Mouse (Mus musculus) liver, embryonic 15.5 days (tissue): ENCODE results near the gene Zfp651. TPM values are rescaled to one million over a fixed set of nuclear protein-coding genes. Genes with fewer than 3 reads are reported as not detected.

Source experiments
- ATAC-seq: fragments of 200-750 bp; cut with Nextera tagmentation; 2 replicates; pipeline ENCODE4 v1.8.0; 2017; ENCODE audit warnings: moderate number of reproducible peaks, mild to moderate bottlenecking, moderate library complexity; ENCODE audit not compliant: insufficient read depth
- H3K27ac ChIP-seq: fragments of 300-500 bp; sonication (generic); replicated peaks from 2 replicates; pipeline ENCODE4 v1.5.1; 2015; ENCODE audit warnings: mild to moderate bottlenecking, inconsistent platforms
- H3K27me3 ChIP-seq: fragments of 300-500 bp; sonication (generic); 2 replicates; pipeline ENCODE4 v1.6.1; 2015; ENCODE audit warnings: mild to moderate bottlenecking, inconsistent platforms
- H3K36me3 ChIP-seq: fragments of 300-500 bp; sonication (generic); replicated peaks from 2 replicates; pipeline ENCODE4 v1.6.1; 2015; ENCODE audit warnings: moderate library complexity, mild to moderate bottlenecking, inconsistent platforms
- H3K4me1 ChIP-seq: fragments of 300-500 bp; sonication (generic); replicated peaks from 2 replicates; pipeline ENCODE4 v1.6.1; 2015; ENCODE audit warnings: inconsistent platforms
- H3K4me2 ChIP-seq: fragments of 300-500 bp; sonication (generic); 2 replicates; pipeline ENCODE4 v1.6.1; 2015; ENCODE audit warnings: moderate library complexity, mild to moderate bottlenecking, inconsistent platforms
- H3K4me3 ChIP-seq: fragments of 300-500 bp; sonication (generic); replicated peaks from 2 replicates; pipeline ENCODE4 v1.5.1; 2015; ENCODE audit warnings: mild to moderate bottlenecking, inconsistent platforms
- H3K9ac ChIP-seq: fragments of 300-500 bp; sonication (generic); 2 replicates; pipeline ENCODE4 v1.6.1; 2015; ENCODE audit warnings: moderate library complexity, mild to moderate bottlenecking, inconsistent platforms
- H3K9me3 ChIP-seq: fragments of 300-500 bp; sonication (generic); replicated peaks from 2 replicates; pipeline ENCODE4 v1.6.1; 2016; ENCODE audit warnings: inconsistent platforms
- WGBS: fragments of 180-500 bp; shearing (Covaris S2); methylation state at CpG from one replicate; pipeline ENCODE4 v1.1.7; 2015; ENCODE audit warnings: mixed read lengths; ENCODE audit not compliant: insufficient replicate concordance; 5-methylcytosine and 5-hydroxymethylcytosine counted together
- polyA plus RNA-seq: library from polyadenylated mRNA; unstranded; fragments of >200 nt; fragmentation: Nextera tagmentation; extraction: Ambion mirVana; gene quantifications from 2 replicates; pipeline ENCODE4 v1.2.1, GENCODE M21; 2015

The Zfp651 gene
- polyA plus RNA-seq, 1 experiment from 2014 or later, result 1.6 TPM

GRCm38 (mm10) chr9:121744051-121744450 lies 15.1 kb upstream of the Zfp651 start:
- WGBS, result 62% methylated on average over 8 of the region's 8 CpGs
- Histone ChIP-seq H3K4me3 (no peak overlapping the region), H3K4me1 (no peaks in the 10 kb centered on the region), H3K27ac (no peak overlapping the region), H3K27me3 (no peaks in the 10 kb centered on the region), H3K4me2 (no peak overlapping the region), H3K36me3 (peaks cover 87% of the 10 kb centered on the region), H3K9ac (no peak overlapping the region), H3K9me3 (no peaks in the 10 kb centered on the region)
- no peak for ATAC-seq

GRCm38 (mm10) chr9:121752774-121753173 lies 6.4 kb upstream of the Zfp651 start:
- H3K27ac ChIP-seq, result no peak overlapping the region
- H3K27me3 ChIP-seq, result peaks cover 1% of the 10 kb centered on the region
- ATAC-seq, result no peak
- no peak overlapping the region for H3K4me2 ChIP-seq
- no peak overlapping the region for H3K9ac ChIP-seq
- no peak overlapping the region for H3K4me3 ChIP-seq
- H3K9me3 ChIP-seq, result no peaks in the 10 kb centered on the region
- no peaks in the 10 kb centered on the region for H3K4me1 ChIP-seq
- peaks cover 87% of the 10 kb centered on the region for H3K36me3 ChIP-seq
- 90% methylated on average over 9 of the region's 9 CpGs for WGBS

- no peak overlapping the region for H3K4me2 ChIP-seq
- H3K4me1 ChIP-seq, result peaks cover 15% of the 10 kb centered on the region; the same call in 1 of the 2 replicates
- peaks cover 20% of the 10 kb centered on the region for H3K27me3 ChIP-seq
- H3K36me3 ChIP-seq, result peaks cover 69% of the 10 kb centered on the region
- no peak overlapping the region for H3K27ac ChIP-seq
- no peaks in the 10 kb centered on the region for H3K9me3 ChIP-seq
- no peak overlapping the region for H3K4me3 ChIP-seq
- H3K9ac ChIP-seq, result no peak overlapping the region
- no peak for ATAC-seq
- 76% methylated on average over 3 of the region's 3 CpGs for WGBS
These were observed 4.5 kb upstream of the Zfp651 start for GRCm38 (mm10) chr9:121754624-121755023.

GRCm38 (mm10) chr9:121756785-121757184 lies 2.3 kb upstream of the Zfp651 start:
- Histone ChIP-seq H3K9ac (no peak overlapping the region), H3K27ac (no peak overlapping the region), H3K4me2 (no peak overlapping the region), H3K4me1 (peaks cover 25% of the 10 kb centered on the region; the same call in 1 of the 2 replicates), H3K4me3 (no peak overlapping the region), H3K27me3 (peaks cover 42% of the 10 kb centered on the region), H3K9me3 (no peaks in the 10 kb centered on the region), H3K36me3 (peaks cover 47% of the 10 kb centered on the region)
- 68% methylated on average over 3 of the region's 3 CpGs for WGBS
- no peak for ATAC-seq

GRCm38 (mm10) chr9:121757432-121757831 lies 1.7 kb upstream of the Zfp651 start:
- H3K36me3 ChIP-seq, result peaks cover 41% of the 10 kb centered on the region
- H3K4me2 ChIP-seq, result no peak overlapping the region
- ATAC-seq, result no peak
- no peak overlapping the region for H3K27ac ChIP-seq
- H3K4me3 ChIP-seq, result no peak overlapping the region
- peaks cover 47% of the 10 kb centered on the region for H3K27me3 ChIP-seq
- 15% methylated on average over 3 of the region's 3 CpGs for WGBS
- H3K9me3 ChIP-seq, result no peaks in the 10 kb centered on the region
- no peak overlapping the region for H3K9ac ChIP-seq
- peaks cover 25% of the 10 kb centered on the region; the same call in 1 of the 2 replicates for H3K4me1 ChIP-seq

GRCm38 (mm10) chr9:121757835-121758814 lies 1.0 kb upstream of the Zfp651 start:
- peaks cover 47% of the 10 kb centered on the region for H3K27me3 ChIP-seq
- H3K4me1 ChIP-seq, result peaks cover 25% of the 10 kb centered on the region; the same call in 1 of the 2 replicates
- no peaks in the 10 kb centered on the region for H3K9me3 ChIP-seq
- H3K9ac ChIP-seq, result no peak overlapping the region
- H3K4me3 ChIP-seq, result no peak overlapping the region
- peak overlapping the region; percentile 70; the same call in 1 of the 2 replicates for H3K4me2 ChIP-seq
- no peak for ATAC-seq
- H3K27ac ChIP-seq, result 0 out of 2 replicates have a peak overlapping the region, but pooled peaks have one; percentile 19
- H3K36me3 ChIP-seq, result peaks cover 36% of the 10 kb centered on the region
- WGBS, result 49% methylated on average over 10 of the region's 10 CpGs

- peak; percentile 14; the same call in 1 of the 2 replicates for ATAC-seq
- 3% methylated on average over 43 of the region's 43 CpGs for WGBS
- H3K4me1 ChIP-seq, result peaks cover 25% of the 10 kb centered on the region; the same call in 1 of the 2 replicates
- peaks cover 47% of the 10 kb centered on the region for H3K27me3 ChIP-seq
- peak overlapping the region; percentile 58 for H3K4me3 ChIP-seq
- H3K36me3 ChIP-seq, result peaks cover 13% of the 10 kb centered on the region
- peak overlapping the region; percentile 70 for H3K4me2 ChIP-seq
- peak overlapping the region; percentile 51; the same call in 1 of the 2 replicates for H3K27ac ChIP-seq
- peak overlapping the region; percentile 43 for H3K9ac ChIP-seq
- H3K9me3 ChIP-seq, result no peaks in the 10 kb centered on the region
These were observed 1.4 kb downstream of the Zfp651 start for GRCm38 (mm10) chr9:121760271-121761090.

GRCm38 (mm10) chr9:121761091-121761665 lies 2.0 kb downstream of the Zfp651 start:
- Histone ChIP-seq H3K27ac (no peak overlapping the region), H3K4me2 (0 out of 2 replicates have a peak overlapping the region, but pooled peaks have one; percentile 70), H3K9me3 (no peaks in the 10 kb centered on the region), H3K4me3 (no peak overlapping the region), H3K27me3 (peaks cover 47% of the 10 kb centered on the region), H3K4me1 (peaks cover 25% of the 10 kb centered on the region; the same call in 1 of the 2 replicates), H3K9ac (no peak overlapping the region), H3K36me3 (peaks cover 6% of the 10 kb centered on the region)
- ATAC-seq, result no peak
- 61% methylated on average over 10 of the region's 10 CpGs for WGBS

- ATAC-seq, result no peak
- Histone ChIP-seq H3K27me3 (peaks cover 47% of the 10 kb centered on the region), H3K4me1 (peaks cover 25% of the 10 kb centered on the region; the same call in 1 of the 2 replicates), H3K4me2 (no peak overlapping the region), H3K9ac (no peak overlapping the region), H3K27ac (no peak overlapping the region), H3K4me3 (no peak overlapping the region), H3K36me3 (peaks cover 2% of the 10 kb centered on the region; the same call in 1 of the 2 replicates), H3K9me3 (no peaks in the 10 kb centered on the region)
- 71% methylated on average over 8 of the region's 8 CpGs for WGBS
These were observed 2.7 kb downstream of the Zfp651 start for GRCm38 (mm10) chr9:121761787-121762186.

- ATAC-seq, result no peak
- no peak overlapping the region for H3K4me2 ChIP-seq
These were observed 3.1 kb downstream of the Zfp651 start for GRCm38 (mm10) chr9:121762248-121762647.

More at GRCm38 (mm10) chr9:121762248-121762647, 3.1 kb downstream of the Zfp651 start:
- peaks cover 25% of the 10 kb centered on the region; the same call in 1 of the 2 replicates for H3K4me1 ChIP-seq
- H3K27ac ChIP-seq, result no peak overlapping the region
- peaks cover 47% of the 10 kb centered on the region for H3K27me3 ChIP-seq
- H3K9me3 ChIP-seq, result no peaks in the 10 kb centered on the region
- H3K36me3 ChIP-seq, result no peaks in the 10 kb centered on the region
- WGBS, result 75% methylated on average over 10 of the region's 10 CpGs
- no peak overlapping the region for H3K4me3 ChIP-seq
- H3K9ac ChIP-seq, result no peak overlapping the region
